Mouse (Mus musculus) erythroblast, adult 5-6 weeks (primary cell): ENCODE results near the gene Bad. TPM values are rescaled to one million over a fixed set of nuclear protein-coding genes. Genes with fewer than 3 reads are reported as not detected.
"Not testable (repeated sequence)": the region's sequence is repeated elsewhere in the genome, so short reads cannot be mapped to it uniquely, and the experiment has no call there.

Source experiments
- ATAC-seq: replicated peaks from 2 replicates; pipeline ENCODE4 v1.8.0; 2016; ENCODE audit warnings: moderate number of reproducible peaks, mild to moderate bottlenecking, moderate TSS enrichment, inconsistent platforms; ENCODE audit not compliant: poor library complexity, low FRiP score, severe bottlenecking
- total RNA-seq, 2 experiments: library from RNA; stranded (forward) in 1 of 2; stranded (reverse) in 1 of 2; fragments of 150-400 nt in 1 of 2; fragments of 200-764, 138-1000 nt in 1 of 2; gene quantifications; 2 replicates each; pipeline versions ENCODE4 v1.2.3 to v1.2.4; 2015 to 2017; ENCODE audit warnings: low replicate concordance in 2 of 2

Bad gene
- total RNA-seq, 2 experiments from 2014 or later = 2.1 to 9.5 TPM

- ATAC-seq = no peak
Observed at GRCm38 (mm10) chr19:6979001-6979479, 37.4 kb downstream of the Bad start.

GRCm38 (mm10) chr19:6979486-6980380 lies 38.1 kb downstream of the Bad start:
- ATAC-seq = peak; percentile 84

- ATAC-seq = peak; percentile 82
Observed at GRCm38 (mm10) chr19:6980381-6981093, 38.9 kb downstream of the Bad start, which contains the start of gene Fkbp2. TSS of gene Fkbp2 (minus strand) at chr19:6980501.

- no peak for ATAC-seq
Observed at GRCm38 (mm10) chr19:6981465-6981864, 39.8 kb downstream of the Bad start.

GRCm38 (mm10) chr19:6983621-6984020 lies 42.0 kb downstream of the Bad start:
- ATAC-seq = no peak

GRCm38 (mm10) chr19:6985300-6985699 lies 43.6 kb downstream of the Bad start:
- no peak for ATAC-seq

- ATAC-seq = peak; percentile 13; the same call in 1 of the 2 replicates
Observed at GRCm38 (mm10) chr19:6985951-6986708, 44.5 kb downstream of the Bad start.

- ATAC-seq = peak; percentile 52; the same call in 1 of the 2 replicates
Observed at GRCm38 (mm10) chr19:6987061-6987903, 45.6 kb downstream of the Bad start, which contains the start of gene Vegfb. TSS of gene Vegfb (minus strand) at chr19:6987651.

- ATAC-seq = no peak
Observed at GRCm38 (mm10) chr19:6987904-6988285, 46.2 kb downstream of the Bad start.

- ATAC-seq = no peak
Observed at GRCm38 (mm10) chr19:6989251-6989650, 47.6 kb downstream of the Bad start.

GRCm38 (mm10) chr19:6990712-6991111 lies 49.1 kb downstream of the Bad start:
- no peak for ATAC-seq

- ATAC-seq = not testable (repeated sequence)
Observed at GRCm38 (mm10) chr19:6991166-6991565, 49.5 kb downstream of the Bad start.

GRCm38 (mm10) chr19:6992011-6992858 lies 50.6 kb downstream of the Bad start, which contains the start of gene Dnajc4:
TSS of gene Dnajc4 (minus strand) at chr19:6992572.
- peak; percentile 92 for ATAC-seq

GRCm38 (mm10) chr19:6993011-6993770 lies 51.5 kb downstream of the Bad start:
- ATAC-seq = peak; percentile 5; the same call in 1 of the 2 replicates

GRCm38 (mm10) chr19:6994002-6994401 lies 52.3 kb downstream of the Bad start:
- no peak for ATAC-seq

- ATAC-seq = no peak
Observed at GRCm38 (mm10) chr19:6994489-6994888, 52.8 kb downstream of the Bad start.

- ATAC-seq = no peak
Observed at GRCm38 (mm10) chr19:6995255-6995991, 53.8 kb downstream of the Bad start.
